Mouse (Mus musculus): ENCODE results near the gene Gm43191.
A peak's percentile ranks its signal among the peaks of the same experiment; 100 is the strongest.

Gene Gm43191

DNA sequence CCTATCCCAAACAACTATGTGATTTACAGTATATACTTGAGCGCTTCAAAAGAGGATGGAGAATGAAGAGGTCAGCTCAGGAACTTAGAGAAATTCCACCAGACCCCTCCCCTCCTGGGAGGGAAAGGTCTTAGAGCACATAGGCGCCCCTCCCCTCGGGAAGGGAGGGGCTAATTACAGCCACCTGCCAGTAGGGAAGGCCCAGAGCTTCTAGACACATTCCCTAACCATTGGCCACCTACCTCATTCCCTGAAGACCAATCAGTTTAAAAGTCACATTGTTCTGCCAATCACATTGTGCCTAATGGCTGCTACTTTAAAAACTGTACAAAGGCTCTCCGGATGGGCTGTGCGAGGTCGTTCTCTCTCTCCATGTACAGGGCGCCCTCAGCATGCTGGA is 58.4 kb downstream of the Gm43191 start:
- no peak for DNase-seq (ENCODE audit: low read depth)

DNA sequence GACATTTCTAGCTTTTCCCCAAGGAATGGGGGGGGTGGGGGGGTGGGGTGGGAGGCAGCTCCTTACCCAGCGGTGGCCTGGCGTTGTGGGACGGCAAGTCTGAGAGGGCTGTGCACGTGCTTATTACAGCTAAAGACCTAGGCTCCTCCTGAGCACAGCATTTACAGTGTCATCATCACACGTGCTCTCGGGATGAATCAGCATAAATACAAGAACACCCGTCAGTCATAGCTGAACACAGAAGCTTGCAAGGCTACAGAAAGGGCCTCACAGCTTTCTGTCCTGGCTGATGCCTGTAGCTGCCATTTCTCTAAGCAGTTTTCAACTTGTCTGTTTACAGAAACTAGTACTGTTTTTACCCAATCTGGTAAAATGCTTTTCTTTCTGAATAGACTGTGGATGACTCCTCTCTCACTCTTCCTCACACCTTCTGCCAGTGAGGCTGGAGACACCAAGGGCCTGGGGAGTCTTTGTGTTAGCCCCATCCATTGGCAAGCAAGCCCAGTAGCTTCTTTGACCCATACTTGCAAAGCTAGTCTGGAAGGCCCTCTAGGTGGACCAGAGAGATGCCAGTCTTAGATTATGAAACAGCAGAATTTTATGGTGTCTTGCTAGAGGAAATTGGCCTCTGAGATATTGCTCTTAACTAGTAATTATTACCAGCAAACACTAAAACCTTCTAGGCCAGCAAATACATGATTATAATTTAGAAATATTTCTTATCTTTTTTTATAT is 60.3 kb downstream of the Gm43191 start:
- peak; percentile 30 for DNase-seq (ENCODE audit: low read depth)

GRCm38 (mm10) chr3:116618855-116619254 is 62.2 kb downstream of the Gm43191 start:
- no peak for DNase-seq (ENCODE audit: low read depth)

DNA sequence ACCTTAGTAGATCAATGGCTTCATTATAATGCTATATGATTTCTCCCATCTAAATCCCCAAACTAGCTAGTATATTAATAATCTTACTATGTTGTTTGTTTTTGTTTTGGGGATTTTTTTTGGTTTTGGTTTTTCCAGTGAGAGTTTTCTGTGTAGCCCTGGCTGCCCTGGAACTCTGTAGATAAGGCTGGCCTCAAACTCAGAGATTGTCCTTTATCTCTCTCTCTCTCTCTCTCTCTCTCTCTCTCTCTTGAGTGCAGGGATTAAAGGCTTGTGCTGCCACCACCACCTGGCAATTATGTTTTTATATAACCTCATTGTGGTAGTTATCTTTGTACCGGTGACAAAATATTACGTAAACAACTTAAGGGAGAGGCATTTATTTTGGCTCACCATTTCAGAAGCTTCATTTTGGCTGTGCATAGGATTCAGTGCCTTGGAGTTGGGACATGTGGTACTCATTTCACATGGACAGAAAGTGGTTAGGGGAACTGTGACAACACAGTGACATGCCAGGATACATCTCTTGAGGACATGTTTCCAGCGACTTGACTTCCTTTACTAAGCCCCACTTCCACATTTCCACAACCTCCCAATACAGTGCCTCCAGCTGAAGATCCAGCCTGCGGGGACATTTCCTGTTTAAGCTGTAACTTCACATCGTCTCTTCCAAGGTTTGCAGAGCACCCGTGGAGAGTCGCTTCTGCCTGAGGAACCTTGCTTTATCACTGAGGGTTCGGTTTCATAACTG is 65.6 kb downstream of the Gm43191 start:
- DNase-seq (ENCODE audit: low read depth), result no peak

GRCm38 (mm10) chr3:116614295-116614892 is 66.7 kb downstream of the Gm43191 start, which contains the start of gene Trmt13:
TSS of gene Trmt13 (minus strand) at chr3:116614587.
- no peak for DNase-seq (ENCODE audit: low read depth)

DNA sequence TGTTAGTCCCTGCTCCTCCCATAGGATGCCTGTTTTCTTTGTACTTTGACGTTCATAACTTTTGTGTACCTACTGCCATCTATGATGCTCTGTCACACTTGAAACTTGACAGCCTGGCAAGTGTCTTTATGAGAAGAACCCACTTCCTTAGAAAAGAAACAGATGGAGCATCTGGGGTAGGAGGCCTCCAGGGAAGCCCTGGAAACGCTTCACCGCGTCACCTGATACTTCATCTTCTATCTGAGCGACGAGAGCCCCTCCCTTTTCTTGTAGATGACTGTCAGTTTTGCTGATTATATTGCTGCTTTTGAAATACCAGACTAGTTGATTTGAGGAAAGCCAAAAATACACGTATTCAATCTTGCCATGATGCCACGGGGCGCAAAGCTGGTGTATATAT is 76.5 kb downstream of the Gm43191 start:
- peak; percentile 24 for DNase-seq (ENCODE audit: low read depth)

DNA sequence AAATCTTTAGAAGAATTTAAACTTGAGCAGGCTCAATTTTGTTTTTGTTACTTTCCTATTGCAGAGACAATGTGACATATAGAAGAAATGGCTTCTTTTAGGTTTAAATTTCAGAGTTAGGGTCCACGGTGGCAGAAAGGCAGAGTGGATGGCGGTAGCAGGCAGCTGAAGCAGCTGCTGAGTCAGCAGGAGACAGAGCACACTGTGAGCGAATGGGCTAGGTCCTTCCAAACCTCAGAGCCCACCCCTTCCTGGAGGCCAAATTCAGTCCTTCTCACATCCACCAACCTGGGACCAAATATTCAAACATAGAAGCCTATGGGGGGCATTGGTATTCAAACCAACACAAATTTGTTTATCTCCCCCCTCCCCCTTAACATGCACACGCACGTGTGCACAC is 79.3 kb downstream of the Gm43191 start:
- no peak for DNase-seq (ENCODE audit: low read depth)

- DNase-seq (ENCODE audit: low read depth), result peak; percentile 27
These were observed 80.1 kb downstream of the Gm43191 start for GRCm38 (mm10) chr3:116601005-116601404.

DNA sequence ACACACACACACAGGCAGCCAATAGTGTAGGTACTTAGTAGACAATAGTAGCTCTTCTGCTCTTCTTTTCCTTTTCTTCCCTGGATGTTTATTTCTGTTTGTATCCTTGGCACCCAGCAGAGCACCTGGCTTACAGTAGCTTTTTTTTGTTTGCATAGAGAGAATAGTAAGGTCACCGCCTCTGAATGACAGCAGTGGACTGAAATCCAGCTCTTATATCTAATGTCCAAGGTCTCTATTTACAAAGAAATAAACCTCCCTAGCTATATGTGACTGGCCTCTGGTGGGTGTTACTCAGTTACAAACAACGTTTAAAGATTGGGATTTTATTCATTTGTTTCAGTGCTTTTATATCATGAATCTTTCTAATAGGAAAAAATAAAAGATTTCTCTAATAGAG is 81.4 kb downstream of the Gm43191 start:
- DNase-seq (ENCODE audit: low read depth), result no peak

- DNase-seq (ENCODE audit: low read depth), result no peak
These were observed 85.5 kb downstream of the Gm43191 start for GRCm38 (mm10) chr3:116595603-116595991.

DNA sequence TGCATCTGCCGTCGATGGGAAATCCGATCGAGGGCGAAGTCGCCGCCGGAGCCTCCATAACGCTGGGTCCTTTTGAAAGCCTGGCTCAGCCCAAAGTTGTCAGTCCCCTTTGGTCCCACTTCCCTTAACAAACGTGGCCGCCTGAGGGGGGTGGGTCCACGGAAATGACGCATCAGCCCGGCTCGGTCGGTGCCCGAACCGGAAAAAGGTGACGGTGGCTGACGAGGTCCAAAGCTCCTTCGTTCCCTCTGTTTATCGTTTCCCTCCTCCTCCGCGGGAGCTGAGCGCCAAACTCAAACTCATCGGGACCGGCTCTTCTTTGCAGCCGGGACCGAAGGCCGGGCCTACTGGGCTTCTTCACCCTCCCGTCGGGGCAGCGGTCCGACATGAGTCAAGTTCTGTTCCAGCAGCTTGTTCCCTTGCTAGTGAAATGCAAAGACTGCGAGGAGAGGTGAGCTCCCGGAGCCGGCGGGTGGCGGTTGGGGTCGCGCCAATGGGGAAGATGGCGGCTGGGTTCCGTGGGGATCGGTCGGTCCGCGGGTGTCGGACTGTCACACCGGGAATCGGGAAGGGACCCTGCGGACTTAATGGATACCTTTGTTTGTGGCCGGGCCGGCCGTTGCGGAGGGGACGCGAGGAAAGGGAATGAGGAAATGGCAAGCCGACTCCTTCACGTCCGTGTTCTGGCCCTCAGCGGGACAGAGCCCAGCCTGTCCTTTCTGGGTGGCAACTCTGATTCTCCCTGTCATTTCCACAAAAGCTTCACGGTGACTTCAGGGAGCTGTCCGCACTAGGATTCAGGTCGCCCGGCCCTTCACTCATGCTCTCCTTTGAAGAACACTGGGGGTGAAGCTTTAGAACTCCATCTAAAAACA is 86.1 kb downstream of the Gm43191 start, which contains the start of gene Sass6:
TSS of gene Sass6 (plus strand) at position 255 of the 875 bp plus-strand sequence.
- DNase-seq (ENCODE audit: low read depth), result peak; percentile 96

DNA sequence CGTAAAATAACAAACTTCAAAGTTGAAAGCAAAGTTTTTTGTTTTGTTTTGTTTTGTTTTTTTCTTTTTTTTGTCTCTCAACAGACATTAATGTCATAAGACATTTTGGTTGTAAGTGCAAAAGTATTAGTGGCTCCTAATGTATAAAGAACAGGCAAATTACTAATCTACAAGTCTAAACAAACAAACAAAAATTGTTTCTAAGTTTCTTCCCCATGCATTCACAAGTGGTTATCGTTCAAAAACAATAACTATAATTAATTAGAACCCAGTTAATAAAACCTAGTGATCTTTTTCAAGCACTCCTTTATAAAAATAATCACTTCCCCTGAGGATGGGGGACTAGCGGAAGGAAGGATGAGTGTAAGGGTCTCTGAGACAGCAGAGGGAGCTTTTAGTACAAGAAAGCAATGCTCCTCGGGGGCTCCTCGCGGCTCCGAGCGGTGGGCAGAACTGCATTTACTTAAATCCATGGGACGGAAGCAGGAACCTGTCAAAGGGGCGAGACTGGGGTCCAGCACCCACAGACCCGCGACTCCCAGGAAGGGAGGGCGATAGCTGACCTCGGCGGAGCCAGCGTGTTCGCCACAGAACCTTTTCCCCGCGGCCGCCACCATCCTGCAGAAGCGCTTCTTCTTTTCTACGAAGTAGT is 86.9 kb downstream of the Gm43191 start:
- DNase-seq (ENCODE audit: low read depth), result peak; percentile 73

All from 416B (cell line).